Mouse (Mus musculus) c-Kit-positive CD71-positive TER-119-positive erythroid progenitor cells, embryonic 14.5 days (primary cell): ENCODE results near the gene Zfp568.
"Not testable (repeated sequence)": the region's sequence is repeated elsewhere in the genome, so short reads cannot be mapped to it uniquely, and the experiment has no call there.

Experiments used
- DNase-seq: peaks from one replicate; pipeline ENCODE4 v3.0.0-alpha.2; 2013; ENCODE audit warnings: low spot score

Gene Zfp568

GRCm38 (mm10) chr7:29983690-29984380 is at the start of gene Zfp568:
Gene Zfp568 (plus strand): TSS chr7:29983955.
- DNase-seq, result peak; percentile 74

DNA sequence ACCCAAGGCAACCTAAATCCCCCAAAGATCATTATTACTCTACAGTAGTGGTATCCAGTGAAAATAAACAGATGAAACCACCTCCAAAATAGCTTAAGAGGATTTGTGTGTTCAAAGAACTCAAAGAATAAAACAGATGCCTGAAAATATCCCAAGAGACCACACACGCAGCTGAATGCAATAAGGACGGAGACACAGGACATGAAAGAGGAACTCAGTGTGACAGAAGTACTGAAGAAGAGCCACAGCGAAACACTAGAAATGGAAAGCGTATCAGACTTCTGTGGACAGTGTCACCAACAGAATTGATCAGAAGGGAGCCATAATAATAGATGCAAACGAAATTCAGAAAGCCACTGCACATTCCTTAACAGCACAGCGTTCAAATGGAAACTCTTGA is 44.9 kb upstream of the Zfp568 start:
- no peak for DNase-seq

DNA sequence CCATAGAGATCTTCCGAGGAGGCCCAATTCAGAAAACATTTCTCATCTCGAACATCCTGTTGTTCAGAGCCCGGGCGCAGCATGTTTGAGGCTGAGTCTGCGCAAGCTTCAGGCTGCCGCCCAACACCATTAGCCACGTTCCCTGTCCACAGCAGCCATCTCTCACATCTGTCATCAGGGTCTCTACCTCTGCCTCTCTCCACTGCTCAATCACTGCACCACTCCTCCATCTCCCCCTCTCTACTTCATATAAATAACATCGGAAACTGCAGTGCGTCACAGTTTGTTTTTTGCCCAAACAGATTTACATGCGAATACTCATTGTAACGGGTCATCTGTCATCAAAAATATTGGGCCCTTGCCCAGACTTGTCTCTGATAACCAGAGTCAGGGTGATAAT is 42.7 kb upstream of the Zfp568 start:
- no peak for DNase-seq

DNA sequence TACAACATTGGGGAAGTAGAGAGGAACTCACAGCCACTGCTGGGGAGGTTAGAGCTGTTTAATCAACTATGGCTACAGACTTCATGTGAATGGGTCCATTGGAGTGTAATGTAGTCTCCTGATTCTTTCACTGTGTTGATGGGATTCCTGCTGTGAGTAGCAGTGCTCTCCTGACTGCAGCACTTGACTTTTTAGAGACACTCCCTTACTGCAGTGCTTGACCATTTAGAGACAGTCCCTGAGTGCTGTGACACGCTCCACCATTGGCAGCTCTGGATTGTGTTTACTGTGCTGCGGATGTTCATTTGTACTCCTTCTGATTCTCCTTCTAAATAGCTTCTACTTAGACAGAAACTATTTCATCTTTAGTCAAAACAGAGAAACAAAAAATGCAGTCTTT is 41.0 kb upstream of the Zfp568 start:
- DNase-seq, result no peak

DNA sequence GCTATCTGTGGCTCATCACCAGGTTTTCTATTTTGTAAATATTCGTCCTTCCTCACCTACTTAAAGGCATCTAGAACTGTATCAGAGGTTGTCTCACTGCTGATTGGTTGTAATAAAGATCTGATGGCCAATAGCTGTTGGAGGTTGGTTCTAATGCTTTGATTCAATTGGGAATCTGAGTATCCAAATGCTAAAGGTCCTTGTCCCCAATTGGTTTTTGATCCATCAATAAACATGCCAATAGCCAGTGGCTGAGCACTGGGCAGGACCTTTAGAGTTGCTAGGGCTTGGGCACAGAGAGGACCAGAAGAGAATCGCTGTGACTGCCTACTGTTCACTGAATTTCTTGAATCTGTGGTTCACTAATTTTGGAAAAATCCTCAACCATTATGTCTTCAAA is 40.0 kb upstream of the Zfp568 start:
- DNase-seq, result no peak

DNA sequence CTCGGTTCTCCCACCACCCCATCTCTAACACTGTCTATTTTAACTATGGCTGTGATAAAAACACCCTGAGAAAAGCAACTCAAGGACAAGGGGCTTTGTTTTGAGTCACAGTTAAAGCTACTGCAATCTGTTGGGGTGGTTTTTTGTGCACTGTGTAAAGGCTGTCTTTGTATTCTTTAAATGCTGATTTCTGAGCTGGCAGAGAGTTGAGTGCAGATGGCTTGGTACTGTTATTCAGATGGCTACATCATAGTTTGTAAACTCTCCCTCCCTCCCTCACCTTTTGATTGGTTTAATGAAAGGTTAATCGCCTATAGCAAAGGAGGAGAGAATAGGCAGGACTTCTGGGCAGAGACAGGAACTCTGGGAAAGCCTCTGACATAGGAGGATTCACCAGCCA is 39.6 kb upstream of the Zfp568 start:
- DNase-seq, result no peak

GRCm38 (mm10) chr7:29953086-29953485 is 30.7 kb upstream of the Zfp568 start:
- DNase-seq, result no peak

GRCm38 (mm10) chr7:29953513-29954401 is 30.0 kb upstream of the Zfp568 start, which contains the start of gene Zfp74:
Gene Zfp74 (minus strand): TSS chr7:29954089.
- DNase-seq, result peak; percentile 75

DNA sequence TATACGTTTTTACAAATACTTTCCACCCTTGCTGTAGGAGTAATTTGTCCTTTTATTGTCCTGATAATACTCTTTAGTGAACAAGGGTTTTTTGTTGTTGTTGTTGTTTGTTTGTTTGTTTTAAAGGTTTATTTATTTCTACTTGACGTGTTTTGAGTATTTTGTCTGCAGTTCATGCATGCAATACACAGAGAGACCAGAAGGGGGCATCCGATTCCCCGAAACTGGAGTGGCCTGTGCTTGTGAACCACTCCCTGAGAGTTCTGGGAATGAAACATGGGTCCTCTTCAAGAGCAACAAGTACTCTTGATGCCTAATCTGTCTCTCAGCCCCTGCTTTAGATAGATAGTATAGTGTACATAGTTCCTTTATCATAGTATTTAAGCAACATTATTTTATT is 29.0 kb upstream of the Zfp568 start:
- peak; percentile 80 for DNase-seq

DNA sequence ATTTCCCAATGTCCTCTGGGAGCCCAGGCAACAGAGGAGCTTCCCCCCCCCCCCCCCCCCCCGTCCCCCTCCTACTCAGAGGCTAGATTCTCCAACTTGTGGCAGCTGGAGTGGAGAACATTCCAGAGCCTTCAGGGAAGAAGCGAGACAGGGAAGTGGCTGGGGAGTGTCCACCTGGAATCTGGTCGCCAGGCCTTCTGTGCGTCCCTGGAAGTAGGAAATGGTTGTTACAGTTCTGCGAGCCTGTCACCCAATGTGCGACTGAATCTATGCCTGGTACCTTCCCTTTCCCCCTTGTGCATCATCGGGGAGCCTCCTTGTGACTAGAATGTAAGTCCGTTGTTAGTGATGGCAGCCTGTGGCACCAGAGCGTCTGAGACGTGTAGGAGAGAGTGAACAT is 27.5 kb upstream of the Zfp568 start:
- DNase-seq, result no peak

DNA sequence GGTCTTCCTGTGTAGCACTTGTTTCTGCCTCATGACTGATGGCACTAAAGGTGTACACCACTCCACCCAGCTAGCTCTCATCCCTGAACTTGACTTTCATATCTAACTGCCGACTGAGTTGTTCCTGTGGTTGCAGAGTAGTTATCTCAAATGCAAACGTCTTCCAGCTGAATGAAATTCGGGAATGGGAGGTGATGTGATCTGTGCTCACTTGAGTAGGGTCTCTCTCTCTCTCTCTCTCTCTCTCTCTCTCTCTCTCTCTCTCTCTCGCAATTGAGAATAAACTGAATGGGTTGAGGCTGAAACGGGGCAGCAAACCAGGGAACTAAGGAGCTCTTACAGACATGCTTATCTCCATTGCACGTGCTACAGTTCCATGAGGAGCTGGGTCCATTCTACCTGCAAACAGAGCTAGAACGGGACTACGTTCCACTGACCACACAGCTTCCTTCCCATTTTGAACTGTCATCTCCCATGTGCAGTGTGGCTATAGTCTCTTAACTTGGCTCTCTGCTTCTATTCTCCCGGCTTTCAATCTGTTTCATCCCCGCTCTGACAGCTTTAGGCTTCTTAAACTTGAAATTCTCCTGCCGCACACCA is 25.5 kb upstream of the Zfp568 start:
- no peak for DNase-seq

- no peak for DNase-seq
These were observed 24.8 kb upstream of the Zfp568 start for GRCm38 (mm10) chr7:29959004-29959403.

- DNase-seq, result not testable (repeated sequence)
These were observed 18.5 kb upstream of the Zfp568 start for GRCm38 (mm10) chr7:29965115-29965810.

GRCm38 (mm10) chr7:29970686-29971085 is 13.1 kb upstream of the Zfp568 start:
- no peak for DNase-seq

DNA sequence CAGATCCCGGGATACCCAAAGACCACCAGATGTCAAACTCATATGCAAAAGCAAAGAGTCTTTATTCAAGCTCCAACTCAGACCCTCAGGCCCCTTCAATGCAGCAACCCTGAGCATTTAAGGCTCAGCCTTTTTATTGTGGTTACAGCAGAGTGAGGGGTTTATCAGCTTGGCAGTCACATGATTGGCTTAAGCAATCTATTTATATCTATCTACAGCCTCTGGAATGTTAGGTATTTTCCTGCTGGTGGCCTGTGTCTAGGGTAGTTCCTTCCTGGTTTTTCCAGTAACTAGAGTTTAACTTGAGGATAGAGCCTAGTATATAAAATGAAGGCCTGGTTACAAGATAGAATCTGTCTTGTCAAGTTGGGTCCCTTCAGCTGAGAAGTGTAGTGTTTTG is 3.0 kb upstream of the Zfp568 start:
- no peak for DNase-seq

DNA sequence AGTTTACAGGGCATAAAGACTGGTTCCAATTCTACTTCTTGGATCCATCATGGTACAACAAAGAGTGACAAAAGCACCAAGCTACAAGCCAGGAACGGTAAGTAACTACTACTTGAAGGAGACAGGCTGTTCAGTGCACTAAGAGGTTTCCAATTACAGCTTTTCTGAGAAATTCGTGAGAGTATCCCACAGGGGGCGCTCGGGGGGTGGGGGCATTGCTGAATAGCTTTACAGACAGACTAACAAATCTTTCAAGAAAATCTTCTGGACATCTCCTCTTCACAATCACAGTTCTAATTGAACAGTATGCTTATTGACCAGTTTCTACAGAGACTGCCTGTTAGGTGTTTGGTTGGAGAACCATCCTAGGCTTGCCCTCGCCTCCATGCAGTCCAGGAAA is 2.3 kb upstream of the Zfp568 start:
- DNase-seq, result no peak

GRCm38 (mm10) chr7:29981860-29982259 is 1.9 kb upstream of the Zfp568 start:
- no peak for DNase-seq

DNA sequence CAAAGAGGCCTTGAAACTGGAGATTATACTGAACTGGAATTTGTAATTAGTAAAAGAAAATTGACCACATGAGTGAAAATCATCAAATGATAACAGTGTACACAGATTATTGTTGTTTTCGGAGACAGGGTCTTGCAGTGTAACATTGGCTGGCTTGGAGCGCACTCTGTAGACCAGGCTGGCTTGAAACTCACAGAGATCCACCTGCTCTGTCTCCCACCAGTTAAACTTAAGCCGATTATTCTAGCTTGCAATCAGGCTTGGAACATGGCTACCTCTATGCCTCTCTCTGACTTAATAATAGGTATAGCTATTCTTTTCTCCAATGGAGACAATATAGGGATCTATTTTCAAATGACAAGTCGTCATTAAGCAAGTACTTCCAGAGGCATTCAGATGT is 1.4 kb upstream of the Zfp568 start:
- no peak for DNase-seq

GRCm38 (mm10) chr7:29982931-29983330 is 824 bp upstream of the Zfp568 start:
- DNase-seq, result peak; percentile 33

DNA sequence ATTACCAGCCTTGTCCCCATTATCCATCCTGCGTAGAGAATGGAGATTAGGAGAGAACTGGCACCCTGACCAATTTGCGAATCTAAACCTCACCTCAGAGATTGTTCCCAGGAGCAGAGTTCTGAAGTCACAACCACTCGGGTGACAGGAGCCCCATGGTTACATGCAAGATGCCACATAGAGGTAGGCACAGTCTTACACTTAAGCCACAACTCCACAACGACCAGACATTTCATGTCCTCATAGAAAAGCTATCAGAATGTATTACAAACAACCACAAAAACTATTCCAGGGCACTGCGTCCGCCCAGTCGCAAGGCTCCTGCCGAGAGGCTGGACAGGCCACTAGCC is 440 bp upstream of the Zfp568 start:
- DNase-seq, result no peak

- DNase-seq, result no peak
These were observed 2.3 kb downstream of the Zfp568 start for GRCm38 (mm10) chr7:29986101-29986500.

- DNase-seq, result no peak
These were observed 3.8 kb downstream of the Zfp568 start for GRCm38 (mm10) chr7:29987551-29987950.
